Mouse (Mus musculus): Measurements from ENCODE around the gene Plxdc2. TPM values are rescaled to one million over a fixed set of nuclear protein-coding genes. Genes with fewer than 3 reads are reported as not detected.

The Plxdc2 gene
- polyA plus RNA-seq, 1 experiment = 0.29 TPM

DNA sequence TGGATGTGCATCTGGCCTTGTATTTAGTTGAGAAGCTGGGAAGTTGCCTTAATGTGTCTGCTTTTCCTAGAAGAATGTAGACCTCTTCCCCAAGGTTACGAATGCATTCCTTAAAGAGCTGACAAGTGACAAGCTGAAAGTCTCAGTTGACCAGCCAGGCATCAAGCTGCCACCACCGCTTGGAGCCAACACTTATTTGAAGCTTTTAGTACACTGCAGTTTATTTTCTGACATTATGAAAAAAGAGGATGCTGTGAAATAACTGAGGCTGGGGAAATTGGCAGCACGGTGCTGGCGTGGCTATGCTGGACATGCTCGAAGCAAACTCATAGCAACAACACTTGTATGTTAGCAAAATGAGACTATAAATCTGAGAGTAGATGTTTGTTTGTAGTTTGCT is 374.9 kb downstream of the Plxdc2 start:
- H3K79me2 ChIP-seq (ENCODE audit: control insufficient read depth, insufficient read depth) = no peaks in the 10 kb centered on the region
- H3K79me3 ChIP-seq (ENCODE audit: low read depth) = no peaks in the 10 kb centered on the region
- no peak overlapping the region for H3K4me3 ChIP-seq (ENCODE audit: insufficient read depth, poor library complexity, severe bottlenecking)
- no peak for TF ChIP-seq USF1 (IDR thresholded peaks at IDR 0.05; ENCODE audit: low read depth)
- no peak for TF ChIP-seq CEBPB (IDR thresholded peaks at IDR 0.05; ENCODE audit: low read depth)
- TF ChIP-seq MYOD1 (IDR thresholded peaks at IDR 0.05; ENCODE audit: control insufficient read depth, insufficient read length, low read depth) = no peak
- TF ChIP-seq MAX (IDR thresholded peaks at IDR 0.05) = no peak
- TF ChIP-seq MYOG (IDR thresholded peaks at IDR 0.05; ENCODE audit: control insufficient read depth, extremely low read depth, insufficient read length) = no peak
- TF ChIP-seq FOSL1 (IDR thresholded peaks at IDR 0.05; ENCODE audit: insufficient read depth, low read length, poor library complexity, severe bottlenecking) = no peak
- no peak for TF ChIP-seq CTCF (IDR thresholded peaks at IDR 0.05; ENCODE audit: control insufficient read depth, insufficient read depth, insufficient read length)
- no peaks in the 10 kb centered on the region for H3K36me3 ChIP-seq (ENCODE audit: control insufficient read depth, insufficient read depth)
- H3ac ChIP-seq (ENCODE audit: control insufficient read depth, insufficient read length, low read depth) = no peak overlapping the region
- no peaks in the 10 kb centered on the region for H3K27me3 ChIP-seq (ENCODE audit: control insufficient read depth, insufficient read depth, insufficient read length)

DNA sequence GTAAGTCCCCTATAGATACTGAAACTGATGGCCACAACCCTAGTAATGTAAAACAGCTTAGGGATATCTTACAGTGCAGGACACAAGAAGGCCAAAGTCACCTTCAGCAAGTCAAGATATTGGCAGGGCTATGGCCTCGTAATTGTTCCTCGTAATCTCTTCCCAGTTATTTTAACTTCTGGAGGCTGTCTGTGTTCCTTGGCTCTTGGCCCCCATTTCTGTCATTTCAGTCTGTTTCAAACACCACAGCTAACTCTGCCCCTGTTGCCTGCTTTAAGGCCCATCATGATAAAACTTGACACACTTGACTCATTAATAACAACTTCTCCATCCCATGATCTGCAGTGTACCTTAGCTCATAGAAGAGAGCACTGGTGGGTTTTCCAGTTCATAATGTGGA is 378.3 kb downstream of the Plxdc2 start:
- Histone ChIP-seq H3ac (ENCODE audit: control insufficient read depth, insufficient read length, low read depth) (no peak overlapping the region), H3K36me3 (ENCODE audit: control insufficient read depth, insufficient read depth) (no peaks in the 10 kb centered on the region), H3K27me3 (ENCODE audit: control insufficient read depth, insufficient read depth, insufficient read length) (no peaks in the 10 kb centered on the region), H3K79me2 (ENCODE audit: control insufficient read depth, insufficient read depth) (no peaks in the 10 kb centered on the region), H3K79me3 (ENCODE audit: low read depth) (no peaks in the 10 kb centered on the region), H3K4me3 (ENCODE audit: insufficient read depth, poor library complexity, severe bottlenecking) (no peak overlapping the region)
- no peak for TF ChIP-seq MYOG (IDR thresholded peaks at IDR 0.05; ENCODE audit: control insufficient read depth, extremely low read depth, insufficient read length)
- TF ChIP-seq CTCF (IDR thresholded peaks at IDR 0.05; ENCODE audit: control insufficient read depth, insufficient read depth, insufficient read length) = no peak
- no peak for TF ChIP-seq MYOD1 (IDR thresholded peaks at IDR 0.05; ENCODE audit: control insufficient read depth, insufficient read length, low read depth)
- no peak for TF ChIP-seq FOSL1 (IDR thresholded peaks at IDR 0.05; ENCODE audit: insufficient read depth, low read length, poor library complexity, severe bottlenecking)
- no peak for TF ChIP-seq USF1 (IDR thresholded peaks at IDR 0.05; ENCODE audit: low read depth)
- TF ChIP-seq CEBPB (IDR thresholded peaks at IDR 0.05; ENCODE audit: low read depth) = no peak
- no peak for TF ChIP-seq MAX (IDR thresholded peaks at IDR 0.05)

DNA sequence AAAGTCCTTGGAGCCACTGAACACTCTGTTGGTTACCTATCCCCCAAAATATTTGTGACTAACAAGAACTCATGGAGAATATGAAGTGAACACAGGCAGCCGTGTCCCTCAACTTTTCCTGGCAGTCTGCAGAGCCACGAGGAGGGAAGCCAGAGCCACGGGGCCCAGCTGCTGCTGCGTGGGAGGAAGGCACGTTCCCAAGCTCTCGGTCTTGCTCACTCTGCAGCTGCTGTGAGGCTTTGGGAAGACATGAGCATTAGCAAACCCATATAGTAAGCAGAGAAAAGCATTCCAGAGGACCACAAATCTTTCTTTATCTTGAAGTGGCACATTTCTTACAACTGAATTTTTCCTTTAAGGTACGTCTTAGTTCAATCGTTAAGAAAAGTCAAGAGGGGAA is 382.1 kb downstream of the Plxdc2 start:
- no peak for TF ChIP-seq CTCF (IDR thresholded peaks at IDR 0.05; ENCODE audit: control insufficient read depth, insufficient read depth, insufficient read length)
- no peak for TF ChIP-seq MYOG (IDR thresholded peaks at IDR 0.05; ENCODE audit: control insufficient read depth, extremely low read depth, insufficient read length)
- TF ChIP-seq FOSL1 (IDR thresholded peaks at IDR 0.05; ENCODE audit: insufficient read depth, low read length, poor library complexity, severe bottlenecking) = no peak
- no peak for TF ChIP-seq USF1 (IDR thresholded peaks at IDR 0.05; ENCODE audit: low read depth)
- no peak for TF ChIP-seq CEBPB (IDR thresholded peaks at IDR 0.05; ENCODE audit: low read depth)
- no peak for TF ChIP-seq MAX (IDR thresholded peaks at IDR 0.05)
- peak; percentile 70 for TF ChIP-seq MYOD1 (IDR thresholded peaks at IDR 0.05; ENCODE audit: control insufficient read depth, insufficient read length, low read depth)
- H3K27me3 ChIP-seq (ENCODE audit: control insufficient read depth, insufficient read depth, insufficient read length) = no peaks in the 10 kb centered on the region
- H3K36me3 ChIP-seq (ENCODE audit: control insufficient read depth, insufficient read depth) = no peaks in the 10 kb centered on the region
- H3K79me3 ChIP-seq (ENCODE audit: low read depth) = no peaks in the 10 kb centered on the region
- no peaks in the 10 kb centered on the region for H3K79me2 ChIP-seq (ENCODE audit: control insufficient read depth, insufficient read depth)
- no peak overlapping the region for H3K4me3 ChIP-seq (ENCODE audit: insufficient read depth, poor library complexity, severe bottlenecking)
- no peak overlapping the region for H3ac ChIP-seq (ENCODE audit: control insufficient read depth, insufficient read length, low read depth)

DNA sequence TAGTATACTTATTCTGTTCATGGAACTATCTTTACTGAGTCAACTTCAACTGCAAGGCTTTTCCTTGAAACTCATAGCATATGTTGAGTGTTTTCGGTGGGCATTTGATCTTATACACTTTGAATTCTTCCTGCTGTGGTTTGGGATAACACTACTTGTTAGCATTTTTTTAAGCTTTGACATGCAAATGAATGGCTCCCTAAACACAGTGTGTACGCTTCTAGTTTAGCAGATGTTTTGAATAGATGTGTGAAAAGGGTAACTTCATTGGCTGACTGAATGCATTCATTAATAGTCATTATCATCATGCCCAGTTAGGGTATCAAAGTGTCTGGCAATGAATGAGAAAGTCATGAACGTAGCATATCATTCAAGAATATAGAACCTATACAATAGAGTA is 385.7 kb downstream of the Plxdc2 start:
- Histone ChIP-seq H3K4me3 (ENCODE audit: insufficient read depth, poor library complexity, severe bottlenecking) (no peak overlapping the region), H3K27me3 (ENCODE audit: control insufficient read depth, insufficient read depth, insufficient read length) (no peaks in the 10 kb centered on the region), H3K36me3 (ENCODE audit: control insufficient read depth, insufficient read depth) (no peaks in the 10 kb centered on the region), H3ac (ENCODE audit: control insufficient read depth, insufficient read length, low read depth) (no peak overlapping the region), H3K79me2 (ENCODE audit: control insufficient read depth, insufficient read depth) (no peaks in the 10 kb centered on the region), H3K79me3 (ENCODE audit: low read depth) (no peaks in the 10 kb centered on the region)
- no peak for TF ChIP-seq CTCF (IDR thresholded peaks at IDR 0.05; ENCODE audit: control insufficient read depth, insufficient read depth, insufficient read length)
- no peak for TF ChIP-seq FOSL1 (IDR thresholded peaks at IDR 0.05; ENCODE audit: insufficient read depth, low read length, poor library complexity, severe bottlenecking)
- no peak for TF ChIP-seq USF1 (IDR thresholded peaks at IDR 0.05; ENCODE audit: low read depth)
- no peak for TF ChIP-seq MYOD1 (IDR thresholded peaks at IDR 0.05; ENCODE audit: control insufficient read depth, insufficient read length, low read depth)
- no peak for TF ChIP-seq CEBPB (IDR thresholded peaks at IDR 0.05; ENCODE audit: low read depth)
- no peak for TF ChIP-seq MAX (IDR thresholded peaks at IDR 0.05)
- no peak for TF ChIP-seq MYOG (IDR thresholded peaks at IDR 0.05; ENCODE audit: control insufficient read depth, extremely low read depth, insufficient read length)

DNA sequence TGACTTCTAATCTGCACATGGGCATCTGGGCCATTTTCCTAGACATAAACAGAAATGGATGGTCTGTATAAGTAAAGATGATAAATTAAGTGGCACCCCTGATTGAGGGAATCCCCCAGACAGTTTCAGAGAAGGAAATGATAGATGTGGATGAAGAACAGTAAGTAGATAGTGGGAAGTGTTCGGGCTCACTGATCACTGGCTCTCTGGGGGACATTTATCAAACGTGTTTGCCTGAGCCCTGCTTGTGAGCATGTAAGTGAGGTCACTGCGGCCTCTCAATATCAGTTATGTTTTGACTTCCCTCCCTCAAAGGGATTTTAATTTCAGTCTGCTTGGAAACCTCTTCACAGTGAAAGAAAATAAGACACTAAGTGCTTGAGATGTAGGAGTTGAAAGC is 387.5 kb downstream of the Plxdc2 start:
- Histone ChIP-seq H3K79me3 (ENCODE audit: low read depth) (no peaks in the 10 kb centered on the region), H3K79me2 (ENCODE audit: control insufficient read depth, insufficient read depth) (no peaks in the 10 kb centered on the region), H3K4me3 (ENCODE audit: insufficient read depth, poor library complexity, severe bottlenecking) (no peak overlapping the region), H3K27me3 (ENCODE audit: control insufficient read depth, insufficient read depth, insufficient read length) (no peaks in the 10 kb centered on the region), H3K36me3 (ENCODE audit: control insufficient read depth, insufficient read depth) (no peaks in the 10 kb centered on the region), H3ac (ENCODE audit: control insufficient read depth, insufficient read length, low read depth) (no peak overlapping the region)
- TF ChIP-seq MAX (IDR thresholded peaks at IDR 0.05) = no peak
- no peak for TF ChIP-seq MYOD1 (IDR thresholded peaks at IDR 0.05; ENCODE audit: control insufficient read depth, insufficient read length, low read depth)
- TF ChIP-seq CEBPB (IDR thresholded peaks at IDR 0.05; ENCODE audit: low read depth) = no peak
- TF ChIP-seq USF1 (IDR thresholded peaks at IDR 0.05; ENCODE audit: low read depth) = no peak
- no peak for TF ChIP-seq MYOG (IDR thresholded peaks at IDR 0.05; ENCODE audit: control insufficient read depth, extremely low read depth, insufficient read length)
- TF ChIP-seq FOSL1 (IDR thresholded peaks at IDR 0.05; ENCODE audit: insufficient read depth, low read length, poor library complexity, severe bottlenecking) = no peak
- TF ChIP-seq CTCF (IDR thresholded peaks at IDR 0.05; ENCODE audit: control insufficient read depth, insufficient read depth, insufficient read length) = no peak
